Mouse (Mus musculus): Measurements from ENCODE around the gene Camta1.

- TF ChIP-seq CTCF (IDR thresholded peaks at IDR 0.05; ENCODE audit: low read depth, low read length) (no peak), POLR2A (IDR thresholded peaks at IDR 0.05; ENCODE audit: borderline replicate concordance, low read depth, low read length) (no peak)
Observed at GRCm38 (mm10) chr4:151798630-151799029, 63.0 kb downstream of the Camta1 start.

Measured in bone marrow macrophage, adult 2 months (primary cell).